Mouse (Mus musculus) ES-E14 (cell line): ENCODE measurements at regions not wholly inside any gene's neighbourhood (a gene's known extent, or its start where the extent isn't known, plus 50 kb on each side); places are given as distances from the start of the nearest gene placed in this dataset.

Experiments used
- HCFC1 ChIP-seq: IDR thresholded peaks from 2 replicates; pipeline ENCODE4 v1.6.1; 2012; ENCODE audit warnings: low read length, inconsistent platforms, borderline replicate concordance; ENCODE audit not compliant: insufficient read depth
- ZC3H11A ChIP-seq: IDR thresholded peaks from 2 replicates; pipeline ENCODE4 v1.6.1; 2012; ENCODE audit warnings: low read depth, mild to moderate bottlenecking, inconsistent platforms, low read length, borderline replicate concordance

DNA sequence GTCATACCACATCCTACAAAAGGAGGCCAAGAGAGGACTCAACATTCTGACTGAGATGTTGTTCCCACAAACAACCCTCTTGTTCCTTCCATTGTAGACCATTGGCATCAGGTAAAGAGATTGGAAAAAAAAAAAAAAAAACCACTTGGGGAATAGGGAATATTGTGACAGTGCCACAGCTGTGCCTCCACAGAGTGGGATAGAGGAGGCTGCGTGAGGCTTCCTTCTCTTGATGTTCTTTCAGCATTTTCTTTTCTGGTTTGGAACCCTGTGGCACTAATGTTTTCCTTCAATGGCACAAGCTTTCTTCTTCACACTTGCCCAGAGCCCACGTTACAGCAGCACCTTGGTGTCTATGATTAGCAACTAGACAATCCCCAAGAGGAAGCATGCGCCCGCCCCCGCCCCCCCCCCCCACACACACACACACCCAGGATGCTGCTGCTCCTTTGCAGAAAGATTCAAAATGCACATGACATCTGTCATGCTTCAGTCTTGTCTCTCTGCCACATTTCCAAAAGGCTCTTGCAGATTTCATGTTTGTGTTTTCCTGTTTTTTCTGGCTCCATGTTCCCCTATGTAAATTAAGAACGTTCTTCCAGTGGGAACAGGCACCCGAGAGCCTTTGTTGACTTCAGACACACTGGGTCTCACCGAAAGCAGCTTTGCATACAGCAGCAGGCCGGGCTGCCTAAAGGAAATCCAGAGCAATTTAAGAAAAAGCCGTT lies 2283.4 kb upstream of the Gm7489 start:
- TF ChIP-seq HCFC1 = no peak
- no peak for TF ChIP-seq ZC3H11A
